Comparison of ENCODE assay signal across 8 mouse cellular contexts in genomic region chr7:127775837-127776236, GRCm38 (mm10). TPM values are rescaled to one million over a fixed set of nuclear protein-coding genes. Genes with fewer than 3 reads are reported as not detected.
A peak's percentile ranks its signal among the peaks of the same experiment; 100 is the strongest.
DNase-seq lines count a peak whose midpoint lies in the region; ATAC-seq and TF ChIP-seq lines count a peak whose summit lies in the region.
"Not testable (repeated sequence)": the region's sequence is repeated elsewhere in the genome, so short reads cannot be mapped to it uniquely, and the experiment has no call there.

No protein-coding gene starts in this region.

- TF ChIP-seq RAD21 in MEL (IDR thresholded peaks at IDR 0.05; ENCODE audit: low read depth, low read length) = not testable (repeated sequence)

- not testable (repeated sequence) for H3K27me3 ChIP-seq in MEL (ENCODE audit: control insufficient read depth in 1 of 2, insufficient read depth in 2 of 2, low read length in 2 of 2); heart, embryonic 11.5 days (ENCODE audit: control insufficient read depth, insufficient read depth, low read length); hindbrain, embryonic 16.5 days (replicated peaks; ENCODE audit: control insufficient read depth, insufficient read depth, low read length); limb, embryonic 10.5 days (ENCODE audit: low read depth, poor library complexity, severe bottlenecking); liver, postnatal 0 days (ENCODE audit: insufficient read depth, low read length); midbrain, embryonic 15.5 days (replicated peaks); stomach, embryonic 16.5 days (ENCODE audit: control insufficient read depth, insufficient read depth, low read length)

- WGBS in heart, embryonic 11.5 days (ENCODE audit: insufficient replicate concordance) = 74% methylated on average over 7 of the region's 7 CpGs
- 77% methylated on average over 7 of the region's 7 CpGs for WGBS in hindbrain, embryonic 16.5 days
- 78% methylated on average over 7 of the region's 7 CpGs for WGBS in limb, embryonic 10.5 days
- WGBS in liver, postnatal 0 days (ENCODE audit: insufficient replicate concordance) = 66% methylated on average over 7 of the region's 7 CpGs
- 73% methylated on average over 7 of the region's 7 CpGs for WGBS in midbrain, embryonic 15.5 days
- WGBS in stomach, embryonic 16.5 days = 74% methylated on average over 7 of the region's 7 CpGs

- TF ChIP-seq POLR2A in MEL (IDR thresholded peaks at IDR 0.05; ENCODE audit: control insufficient read depth in 1 of 2, insufficient read depth in 1 of 2, low read depth in 1 of 2, low read length in 2 of 2, poor library complexity in 1 of 2); embryonic fibroblast, embryonic 13.5 days (IDR thresholded peaks at IDR 0.05; ENCODE audit: low read depth, low read length): not testable (repeated sequence)

- not testable (repeated sequence) for ATAC-seq in heart, embryonic 11.5 days (replicated peaks; ENCODE audit: insufficient number of reproducible peaks, low FRiP score, low TSS enrichment); hindbrain, embryonic 16.5 days; liver, postnatal 0 days; midbrain, embryonic 15.5 days (replicated peaks); stomach, embryonic 16.5 days (ENCODE audit: insufficient read depth, low FRiP score)

- H3K79me2 ChIP-seq in MEL (ENCODE audit: control insufficient read depth, insufficient read depth, low read length, poor library complexity) = peaks cover 21% of the 10 kb centered on the region

- H3K4me2 ChIP-seq in heart, embryonic 11.5 days = peak overlapping the region; percentile 84
- H3K4me2 ChIP-seq in hindbrain, embryonic 16.5 days (ENCODE audit: low read length) = peak overlapping the region; percentile 76
- H3K4me2 ChIP-seq in liver, postnatal 0 days (ENCODE audit: low read depth, low read length) = peak overlapping the region; percentile 95
- H3K4me2 ChIP-seq in midbrain, embryonic 15.5 days = peak overlapping the region; percentile 61
- peak overlapping the region; percentile 70 for H3K4me2 ChIP-seq in stomach, embryonic 16.5 days (ENCODE audit: low read depth, low read length)

- not testable (repeated sequence) for TF ChIP-seq CTCF in MEL (IDR thresholded peaks at IDR 0.05 in 2 of 3, conservative IDR thresholded peaks at IDR 0.05 in 1 of 3; ENCODE audit: control insufficient read depth in 1 of 3, insufficient read depth in 1 of 3, low read depth in 2 of 3, low read length in 3 of 3, poor library complexity in 1 of 3, severe bottlenecking in 1 of 3); embryonic fibroblast, embryonic 13.5 days (IDR thresholded peaks at IDR 0.05; ENCODE audit: borderline replicate concordance, insufficient read depth, low read length); liver, postnatal 0 days (IDR thresholded peaks at IDR 0.05; ENCODE audit: low read depth)

- H3K9me3 ChIP-seq in MEL (replicated peaks; ENCODE audit: insufficient read depth, low read length); heart, embryonic 11.5 days (replicated peaks; ENCODE audit: control insufficient read depth, low read length); hindbrain, embryonic 16.5 days (ENCODE audit: control insufficient read depth, low read length); limb, embryonic 10.5 days (replicated peaks); liver, postnatal 0 days (ENCODE audit: low read length); midbrain, embryonic 15.5 days; stomach, embryonic 16.5 days (replicated peaks; ENCODE audit: control insufficient read depth, low read length): not testable (repeated sequence)

- not testable (repeated sequence) for TF ChIP-seq EP300 in MEL (IDR thresholded peaks at IDR 0.05; ENCODE audit: low read depth in 1 of 2, low read length in 2 of 2); liver, postnatal 0 days (IDR thresholded peaks at IDR 0.05; ENCODE audit: low read depth)

- peak overlapping the region; percentile 59 to 83 for H3K4me3 ChIP-seq in MEL (ENCODE audit: control insufficient read depth in 1 of 2, insufficient read depth in 1 of 2, low read depth in 2 of 2, low read length in 2 of 2)
- H3K4me3 ChIP-seq in embryonic fibroblast, embryonic 13.5 days (ENCODE audit: insufficient read depth, low read length) = peak overlapping the region; percentile 78
- H3K4me3 ChIP-seq in heart, embryonic 11.5 days (ENCODE audit: low read depth, low read length) = peak overlapping the region; percentile 93
- H3K4me3 ChIP-seq in hindbrain, embryonic 16.5 days (ENCODE audit: low read length) = peak overlapping the region; percentile 83
- peak overlapping the region; percentile 97 for H3K4me3 ChIP-seq in limb, embryonic 10.5 days
- H3K4me3 ChIP-seq in liver, postnatal 0 days (ENCODE audit: low read depth, low read length) = peak overlapping the region; percentile 96
- peak overlapping the region; percentile 80 for H3K4me3 ChIP-seq in midbrain, embryonic 15.5 days
- H3K4me3 ChIP-seq in stomach, embryonic 16.5 days (replicated peaks; ENCODE audit: low read length) = peak overlapping the region; percentile 86

- peaks cover 16 to 39% of the 10 kb centered on the region in 2 experiments for H3K36me3 ChIP-seq in MEL (ENCODE audit: control insufficient read depth in 1 of 2, insufficient read depth in 2 of 2, low read length in 2 of 2)
- not testable (repeated sequence) for H3K36me3 ChIP-seq in heart, embryonic 11.5 days (ENCODE audit: control insufficient read depth, insufficient read depth, low read length); midbrain, embryonic 15.5 days (replicated peaks); stomach, embryonic 16.5 days (ENCODE audit: control insufficient read depth, insufficient read depth, low read length)
- H3K36me3 ChIP-seq in hindbrain, embryonic 16.5 days (ENCODE audit: control insufficient read depth, insufficient read depth, low read length) = peaks cover 12% of the 10 kb centered on the region
- peaks cover 41% of the 10 kb centered on the region for H3K36me3 ChIP-seq in limb, embryonic 10.5 days
- peaks cover 19% of the 10 kb centered on the region for H3K36me3 ChIP-seq in liver, postnatal 0 days (replicated peaks; ENCODE audit: insufficient read depth, low read length)

- H3K4me1 ChIP-seq in MEL (ENCODE audit: control insufficient read depth in 1 of 2, insufficient read depth in 2 of 2, low read length in 2 of 2) = peaks cover 0 to 21% of the 10 kb centered on the region in 2 experiments; a peak in 3 of 4 replicates
- not testable (repeated sequence) for H3K4me1 ChIP-seq in embryonic fibroblast, embryonic 13.5 days (ENCODE audit: control insufficient read depth, insufficient read depth, low read length)
- peaks cover 13% of the 10 kb centered on the region for H3K4me1 ChIP-seq in heart, embryonic 11.5 days (ENCODE audit: control insufficient read depth, insufficient read depth, low read length)
- H3K4me1 ChIP-seq in hindbrain, embryonic 16.5 days (ENCODE audit: control insufficient read depth, insufficient read depth, low read depth, low read length) = peaks cover 13% of the 10 kb centered on the region
- peaks cover 25% of the 10 kb centered on the region for H3K4me1 ChIP-seq in limb, embryonic 10.5 days
- peaks cover 17% of the 10 kb centered on the region for H3K4me1 ChIP-seq in liver, postnatal 0 days (ENCODE audit: insufficient read depth)
- peaks cover 18% of the 10 kb centered on the region for H3K4me1 ChIP-seq in midbrain, embryonic 15.5 days
- H3K4me1 ChIP-seq in stomach, embryonic 16.5 days (ENCODE audit: control insufficient read depth, insufficient read depth, low read length) = peaks cover 18% of the 10 kb centered on the region

- peak overlapping the region; percentile 95 for H3K9ac ChIP-seq in MEL (ENCODE audit: control insufficient read depth, low read depth, low read length, poor library complexity, severe bottlenecking)
- H3K9ac ChIP-seq in heart, embryonic 11.5 days (ENCODE audit: low read depth, low read length) = peak overlapping the region; percentile 88
- H3K9ac ChIP-seq in hindbrain, embryonic 16.5 days (ENCODE audit: low read depth, low read length) = peak overlapping the region; percentile 92
- peak overlapping the region; percentile 93 for H3K9ac ChIP-seq in liver, postnatal 0 days (replicated peaks)
- peak overlapping the region; percentile 79 for H3K9ac ChIP-seq in midbrain, embryonic 15.5 days
- H3K9ac ChIP-seq in stomach, embryonic 16.5 days (ENCODE audit: low read length) = peak overlapping the region; percentile 92

- DNase-seq in MEL (ENCODE audit: low read depth, low spot score); limb, embryonic 10.5 days (ENCODE audit: low spot score); liver, postnatal 0 days: not testable (repeated sequence)

- H3K27ac ChIP-seq in MEL (ENCODE audit: control insufficient read depth, low read depth, low read length) = peak overlapping the region; percentile 87
- peak overlapping the region; percentile 98 for H3K27ac ChIP-seq in embryonic fibroblast, embryonic 13.5 days (ENCODE audit: insufficient read depth, low read length)
- peak overlapping the region; percentile 99 for H3K27ac ChIP-seq in heart, embryonic 11.5 days (ENCODE audit: low read depth, low read length)
- peak overlapping the region; percentile 95 for H3K27ac ChIP-seq in hindbrain, embryonic 16.5 days (ENCODE audit: low read depth, low read length)
- H3K27ac ChIP-seq in limb, embryonic 10.5 days = peak overlapping the region; percentile 99
- H3K27ac ChIP-seq in liver, postnatal 0 days (ENCODE audit: low read depth) = peak overlapping the region; percentile 98; the same call in 1 of the 2 replicates
- H3K27ac ChIP-seq in midbrain, embryonic 15.5 days = peak overlapping the region; percentile 98
- H3K27ac ChIP-seq in stomach, embryonic 16.5 days (ENCODE audit: low read length) = peak overlapping the region; percentile 100

RNA-seq across cellular contexts. Expression of gene Setd1a, which starts 0.6 kb away (rescaled TPM):
- total RNA-seq in MEL (2012; rRNA removed) = 9.2 and 10.3 TPM in 2 replicates
- polyA plus RNA-seq in MEL (2012; ENCODE audit: insufficient read depth in 1 of 2, insufficient read length in 2 of 2, low read depth in 1 of 2, low replicate concordance in 2 of 2, missing spikeins in 1 of 2) = 10 to 100 TPM in 1 of 2 experiments, not detected in 1; 55.9 TPM
- 29.3 and 33.8 TPM in 2 replicates for polyA plus RNA-seq in embryonic fibroblast, embryonic 13.5 days (2011; ENCODE audit: insufficient read length, low read depth, missing spikeins)
- 16.9 and 20.8 TPM in 2 replicates for polyA plus RNA-seq in heart, embryonic 11.5 days (2014; fragmentation: Nextera tagmentation; extraction: Ambion mirVana)
- 12.8 and 14.6 TPM in 2 replicates for polyA plus RNA-seq in hindbrain, embryonic 16.5 days (2015; fragmentation: Nextera tagmentation; extraction: Ambion mirVana)
- polyA plus RNA-seq in limb, embryonic 10.5 days (2016; fragmentation: Nextera tagmentation; extraction: Ambion mirVana) = 21.9 and 24.2 TPM in 2 replicates
- polyA plus RNA-seq in liver, postnatal 0 days (2015; fragmentation: Nextera tagmentation; extraction: Ambion mirVana) = 5.5 and 7.3 TPM in 2 replicates
- polyA plus RNA-seq in midbrain, embryonic 15.5 days (2015; fragmentation: Nextera tagmentation; extraction: Ambion mirVana) = 21.5 and 21.6 TPM in 2 replicates
- 10.5 and 16.4 TPM in 2 replicates for polyA plus RNA-seq in stomach, embryonic 16.5 days (2015; fragmentation: Nextera tagmentation; extraction: Ambion mirVana)

RNA-seq across cellular contexts. Expression of gene Orai3, which starts 6.2 kb away (rescaled TPM):
- total RNA-seq in MEL (2012; rRNA removed) = 31.4 and 37.5 TPM in 2 replicates
- 10 to 100 TPM in 1 of 2 experiments, not detected in 1; 47.2 TPM for polyA plus RNA-seq in MEL (2012; ENCODE audit: insufficient read depth in 1 of 2, insufficient read length in 2 of 2, low read depth in 1 of 2, low replicate concordance in 2 of 2, missing spikeins in 1 of 2)
- 19.8 and 23.3 TPM in 2 replicates for polyA plus RNA-seq in embryonic fibroblast, embryonic 13.5 days (2011; ENCODE audit: insufficient read length, low read depth, missing spikeins)
- polyA plus RNA-seq in heart, embryonic 11.5 days (2014; fragmentation: Nextera tagmentation; extraction: Ambion mirVana) = 13.3 and 14.5 TPM in 2 replicates
- polyA plus RNA-seq in hindbrain, embryonic 16.5 days (2015; fragmentation: Nextera tagmentation; extraction: Ambion mirVana) = 10.4 and 11.3 TPM in 2 replicates
- 15.2 and 16.0 TPM in 2 replicates for polyA plus RNA-seq in limb, embryonic 10.5 days (2016; fragmentation: Nextera tagmentation; extraction: Ambion mirVana)
- polyA plus RNA-seq in liver, postnatal 0 days (2015; fragmentation: Nextera tagmentation; extraction: Ambion mirVana) = 19.2 and 21.1 TPM in 2 replicates
- polyA plus RNA-seq in midbrain, embryonic 15.5 days (2015; fragmentation: Nextera tagmentation; extraction: Ambion mirVana) = 8.1 and 9.8 TPM in 2 replicates
- polyA plus RNA-seq in stomach, embryonic 16.5 days (2015; fragmentation: Nextera tagmentation; extraction: Ambion mirVana) = 26.7 and 29.0 TPM in 2 replicates

RNA-seq across cellular contexts. Expression of gene Gm49388, which starts 9.6 kb away (rescaled TPM):
- total RNA-seq in MEL (2012; rRNA removed) = 0.73 and 0.88 TPM in 2 replicates
- 1 to 10 TPM in 1 of 2 experiments, not detected in 1; 1.3 TPM for polyA plus RNA-seq in MEL (2012; ENCODE audit: insufficient read depth in 1 of 2, insufficient read length in 2 of 2, low read depth in 1 of 2, low replicate concordance in 2 of 2, missing spikeins in 1 of 2)
- not detected in 2 replicates for polyA plus RNA-seq in embryonic fibroblast, embryonic 13.5 days (2011; ENCODE audit: insufficient read length, low read depth, missing spikeins)
- polyA plus RNA-seq in heart, embryonic 11.5 days (2014; fragmentation: Nextera tagmentation; extraction: Ambion mirVana) = 0.46 TPM in 1 of 2 replicates, not detected in the other
- polyA plus RNA-seq in hindbrain, embryonic 16.5 days (2015; fragmentation: Nextera tagmentation; extraction: Ambion mirVana) = not detected in 2 replicates
- not detected in 2 replicates for polyA plus RNA-seq in limb, embryonic 10.5 days (2016; fragmentation: Nextera tagmentation; extraction: Ambion mirVana)
- polyA plus RNA-seq in liver, postnatal 0 days (2015; fragmentation: Nextera tagmentation; extraction: Ambion mirVana) = 0.26 TPM in 1 of 2 replicates, not detected in the other
- not detected in 2 replicates for polyA plus RNA-seq in midbrain, embryonic 15.5 days (2015; fragmentation: Nextera tagmentation; extraction: Ambion mirVana)
- polyA plus RNA-seq in stomach, embryonic 16.5 days (2015; fragmentation: Nextera tagmentation; extraction: Ambion mirVana) = not detected in 2 replicates

RNA-seq across cellular contexts. Expression of gene Hsd3b7, which starts 24.6 kb away (rescaled TPM):
- 0.59 and 1.4 TPM in 2 replicates for total RNA-seq in MEL (2012; rRNA removed)
- under 1 TPM in 1 of 2 experiments, not detected in 1; 0.75 TPM for polyA plus RNA-seq in MEL (2012; ENCODE audit: insufficient read depth in 1 of 2, insufficient read length in 2 of 2, low read depth in 1 of 2, low replicate concordance in 2 of 2, missing spikeins in 1 of 2)
- polyA plus RNA-seq in embryonic fibroblast, embryonic 13.5 days (2011; ENCODE audit: insufficient read length, low read depth, missing spikeins) = 8.0 and 9.4 TPM in 2 replicates
- polyA plus RNA-seq in heart, embryonic 11.5 days (2014; fragmentation: Nextera tagmentation; extraction: Ambion mirVana) = 18.1 and 23.5 TPM in 2 replicates
- polyA plus RNA-seq in hindbrain, embryonic 16.5 days (2015; fragmentation: Nextera tagmentation; extraction: Ambion mirVana) = 11.9 and 12.1 TPM in 2 replicates
- 5.5 and 8.2 TPM in 2 replicates for polyA plus RNA-seq in limb, embryonic 10.5 days (2016; fragmentation: Nextera tagmentation; extraction: Ambion mirVana)
- polyA plus RNA-seq in liver, postnatal 0 days (2015; fragmentation: Nextera tagmentation; extraction: Ambion mirVana) = 218 and 224 TPM in 2 replicates
- 8.9 and 10.2 TPM in 2 replicates for polyA plus RNA-seq in midbrain, embryonic 15.5 days (2015; fragmentation: Nextera tagmentation; extraction: Ambion mirVana)
- polyA plus RNA-seq in stomach, embryonic 16.5 days (2015; fragmentation: Nextera tagmentation; extraction: Ambion mirVana) = 35.2 and 36.1 TPM in 2 replicates

RNA-seq across cellular contexts. Expression of gene Fbxl19, which starts 31.5 kb away (rescaled TPM):
- total RNA-seq in MEL (2012; rRNA removed) = 37.7 and 46.7 TPM in 2 replicates
- polyA plus RNA-seq in MEL (2012; ENCODE audit: insufficient read depth in 1 of 2, insufficient read length in 2 of 2, low read depth in 1 of 2, low replicate concordance in 2 of 2, missing spikeins in 1 of 2) = 10 to 100 TPM in 1 of 2 experiments, not detected in 1; 58.3 TPM
- 16.0 and 17.8 TPM in 2 replicates for polyA plus RNA-seq in embryonic fibroblast, embryonic 13.5 days (2011; ENCODE audit: insufficient read length, low read depth, missing spikeins)
- 2.5 and 3.3 TPM in 2 replicates for polyA plus RNA-seq in heart, embryonic 11.5 days (2014; fragmentation: Nextera tagmentation; extraction: Ambion mirVana)
- polyA plus RNA-seq in hindbrain, embryonic 16.5 days (2015; fragmentation: Nextera tagmentation; extraction: Ambion mirVana) = 6.8 TPM in 2 replicates
- polyA plus RNA-seq in limb, embryonic 10.5 days (2016; fragmentation: Nextera tagmentation; extraction: Ambion mirVana) = 9.4 and 10.8 TPM in 2 replicates
- polyA plus RNA-seq in liver, postnatal 0 days (2015; fragmentation: Nextera tagmentation; extraction: Ambion mirVana) = 1.6 and 1.9 TPM in 2 replicates
- 10.8 and 12.1 TPM in 2 replicates for polyA plus RNA-seq in midbrain, embryonic 15.5 days (2015; fragmentation: Nextera tagmentation; extraction: Ambion mirVana)
- 2.8 and 3.2 TPM in 2 replicates for polyA plus RNA-seq in stomach, embryonic 16.5 days (2015; fragmentation: Nextera tagmentation; extraction: Ambion mirVana)
